Mouse (Mus musculus): ENCODE data around the gene St3gal4.

The St3gal4 gene

DNA sequence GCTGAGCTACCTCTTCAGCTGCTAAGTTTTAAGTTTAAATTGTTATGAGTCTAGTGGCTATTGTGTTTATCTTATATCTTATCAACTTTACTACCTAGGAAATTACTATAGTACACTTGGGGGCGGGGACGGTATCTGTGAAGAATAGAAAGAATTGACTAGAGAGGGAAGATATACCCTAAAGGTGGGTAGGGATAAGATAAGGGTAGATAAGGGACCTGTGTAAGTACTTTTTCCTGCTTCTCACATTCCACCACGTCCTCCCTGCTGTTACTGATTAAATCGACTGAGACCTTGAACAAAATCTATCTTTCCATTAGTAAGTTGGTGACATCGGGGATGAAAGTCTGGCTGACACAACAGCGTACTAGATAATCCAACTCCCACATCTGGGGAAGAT is 70.6 kb downstream of the St3gal4 start:
- no peak for DNase-seq (ENCODE audit: low read depth, low spot score)

DNA sequence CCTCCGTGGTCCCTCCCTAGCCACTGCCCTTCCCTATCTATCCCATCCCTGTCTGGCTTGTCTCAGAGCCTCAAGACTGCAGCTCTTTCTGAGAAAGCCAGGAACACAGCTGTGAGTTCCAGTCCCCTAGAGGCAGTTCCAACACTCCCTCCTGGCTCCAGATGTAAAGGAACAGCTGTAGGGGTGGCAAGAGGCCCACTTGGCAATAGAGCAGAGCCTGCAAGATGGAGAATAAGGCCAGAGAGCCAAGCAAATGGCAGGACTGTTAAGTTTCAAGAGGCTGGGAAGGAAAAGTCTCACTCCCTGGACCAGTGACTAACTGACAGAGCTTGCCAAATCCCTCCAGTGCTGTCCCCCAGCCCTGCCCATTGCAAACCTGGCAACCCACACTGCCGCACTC is 73.3 kb downstream of the St3gal4 start:
- no peak for DNase-seq (ENCODE audit: low read depth, low spot score)

DNA sequence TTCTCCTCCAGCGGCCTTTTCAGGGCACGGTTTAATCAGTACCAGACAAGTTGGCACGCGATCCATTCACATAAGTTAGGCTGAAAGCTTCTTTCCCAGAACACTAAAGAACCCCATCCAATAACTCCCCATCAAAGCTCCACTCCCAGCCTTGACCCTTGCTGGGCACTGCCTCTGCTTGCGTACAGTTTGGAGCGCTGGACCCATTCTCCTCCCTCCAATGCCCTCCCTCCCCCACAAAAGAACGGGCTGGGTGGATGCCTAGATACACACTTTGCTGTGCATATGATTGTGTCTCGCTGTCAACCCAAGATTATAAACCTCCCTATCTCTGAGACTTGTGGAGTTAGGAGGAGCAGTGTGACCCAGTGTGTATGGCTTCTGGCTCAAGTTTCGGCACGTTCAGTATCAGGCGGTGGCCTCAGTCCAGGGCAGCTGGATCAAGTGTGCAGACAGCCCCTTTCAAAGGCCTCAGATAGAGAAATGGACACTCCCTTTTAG is 74.0 kb downstream of the St3gal4 start:
- DNase-seq (ENCODE audit: low read depth, low spot score), result no peak

DNA sequence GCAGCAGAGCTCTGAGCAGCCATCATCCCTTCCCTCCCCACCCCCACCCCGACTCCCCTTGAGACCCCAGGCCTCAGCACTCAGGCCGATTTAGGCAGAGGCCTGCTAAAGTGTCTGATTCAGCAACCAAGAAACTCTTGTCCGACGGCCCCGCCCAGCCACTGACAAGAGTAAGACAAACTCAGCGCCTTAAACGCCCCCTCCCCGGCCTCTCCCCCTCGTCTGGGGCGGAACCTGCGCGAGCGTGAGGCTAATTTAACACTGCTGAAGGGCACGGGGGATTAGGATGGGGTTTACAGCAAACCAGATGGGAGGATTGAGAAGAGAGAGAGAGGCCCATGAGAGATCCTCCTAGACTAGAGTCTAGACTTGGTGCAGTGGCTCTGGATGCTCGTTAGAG is 74.6 kb downstream of the St3gal4 start:
- peak; percentile 61 for DNase-seq (ENCODE audit: low read depth, low spot score)

DNA sequence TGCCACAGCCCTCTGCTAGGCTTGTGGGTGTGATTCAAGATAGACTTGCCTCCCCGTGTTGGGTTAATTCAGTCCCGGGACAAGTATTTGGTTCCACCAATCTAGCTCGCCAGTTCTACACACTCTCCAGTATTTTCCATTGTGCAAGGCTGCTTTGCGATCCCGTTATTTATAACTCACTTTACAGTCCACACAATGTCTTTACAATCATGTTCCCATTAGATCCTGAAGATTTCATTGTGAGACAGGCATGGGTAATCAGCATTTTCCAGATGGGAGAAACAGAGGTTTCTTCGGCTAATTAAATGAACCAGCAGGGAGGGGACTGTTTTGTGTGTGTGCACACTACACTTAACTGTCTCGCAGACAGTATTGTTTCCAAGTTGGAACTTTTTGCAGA is 75.4 kb downstream of the St3gal4 start:
- DNase-seq (ENCODE audit: low read depth, low spot score), result no peak

DNA sequence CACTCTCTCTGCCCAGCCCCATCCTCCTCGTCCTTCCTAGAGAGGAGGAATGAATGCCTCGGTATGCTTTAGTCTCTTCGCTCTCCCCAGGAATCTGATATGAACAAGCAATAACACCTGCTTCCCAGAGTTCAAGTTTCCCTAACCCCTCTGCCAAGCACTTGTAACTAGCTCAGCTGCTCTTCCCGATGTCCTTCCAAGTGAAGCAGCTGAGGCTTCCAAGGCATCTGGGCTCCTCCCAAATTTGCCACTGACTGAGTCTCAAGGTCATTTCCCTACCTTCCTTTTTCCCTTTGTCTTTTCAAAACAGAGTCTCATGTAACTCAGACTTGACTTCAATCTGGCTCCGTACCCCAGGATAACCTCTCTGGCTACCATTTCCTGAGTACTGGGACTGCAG is 77.6 kb downstream of the St3gal4 start:
- DNase-seq (ENCODE audit: low read depth, low spot score), result no peak

DNA sequence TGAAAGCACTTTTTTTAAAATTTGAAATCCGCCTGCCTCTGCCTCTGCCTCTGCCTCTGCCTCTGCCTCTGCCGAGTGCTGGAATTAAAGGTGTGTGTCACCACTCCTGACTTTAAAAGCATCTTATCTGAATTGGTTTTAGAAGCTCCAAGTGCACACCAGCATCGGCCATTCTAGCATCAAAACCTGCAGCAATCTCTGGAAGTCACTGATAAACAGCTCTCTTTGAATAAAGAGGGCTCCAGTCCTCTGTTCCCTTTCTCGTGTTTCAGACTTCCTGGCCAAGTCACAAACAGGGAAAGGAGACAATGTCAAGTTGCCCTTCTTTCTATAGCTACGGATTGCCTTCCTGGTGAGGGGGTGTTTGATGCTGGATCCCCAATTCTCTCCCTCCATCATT is 79.2 kb downstream of the St3gal4 start:
- DNase-seq (ENCODE audit: low read depth, low spot score), result no peak

DNA sequence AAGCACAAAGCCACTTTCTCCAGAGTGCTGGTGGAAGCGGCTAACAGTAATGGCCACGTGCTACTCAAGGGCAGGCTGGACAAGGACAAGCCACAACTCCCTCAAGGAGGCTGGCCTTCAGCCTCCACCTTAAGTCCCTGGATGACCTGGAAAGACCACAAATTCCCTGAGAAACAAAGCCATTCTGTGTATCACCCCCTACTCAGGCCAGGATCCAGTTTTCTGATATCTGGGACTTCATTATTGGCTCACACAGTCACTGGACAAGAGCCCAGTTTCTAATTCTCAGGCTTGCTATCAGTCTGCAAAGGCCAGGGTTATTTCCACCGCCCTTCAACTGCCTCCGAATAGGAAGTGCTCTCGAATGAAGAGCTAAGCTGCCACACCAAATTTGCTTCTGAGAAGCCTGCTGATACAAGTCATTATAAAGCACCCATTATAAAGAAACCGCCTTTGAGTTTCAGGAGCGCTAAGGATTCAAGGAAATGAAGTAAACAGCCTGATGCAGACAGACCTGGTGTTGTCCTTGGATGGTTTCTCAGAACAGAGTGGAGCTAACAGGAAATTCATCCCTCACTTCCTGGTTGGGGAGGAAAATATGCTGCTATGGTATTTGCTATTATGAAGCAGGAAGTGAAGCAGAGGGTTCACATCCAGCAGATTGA is 80.0 kb downstream of the St3gal4 start:
- DNase-seq (ENCODE audit: low read depth, low spot score), result no peak

DNA sequence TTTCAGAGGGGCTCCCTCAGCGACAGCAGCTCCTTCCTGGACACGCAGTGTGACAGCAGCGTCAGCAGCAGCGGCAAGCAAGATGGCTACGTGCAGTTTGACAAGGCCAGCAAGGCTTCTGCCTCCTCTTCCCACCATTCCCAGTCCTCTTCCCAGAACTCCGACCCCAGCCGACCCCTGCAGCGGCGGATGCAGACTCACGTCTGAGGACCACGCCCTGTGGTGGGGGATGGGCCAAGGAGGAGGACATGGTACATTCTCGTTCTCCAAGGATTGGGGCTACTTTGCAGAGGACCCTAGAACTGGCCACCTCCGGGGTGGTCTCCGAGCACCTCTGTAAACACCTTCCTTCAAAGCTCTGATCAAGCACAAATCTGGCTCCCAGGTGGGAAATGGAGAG is 84.0 kb downstream of the St3gal4 start:
- DNase-seq (ENCODE audit: low read depth, low spot score), result no peak

DNA sequence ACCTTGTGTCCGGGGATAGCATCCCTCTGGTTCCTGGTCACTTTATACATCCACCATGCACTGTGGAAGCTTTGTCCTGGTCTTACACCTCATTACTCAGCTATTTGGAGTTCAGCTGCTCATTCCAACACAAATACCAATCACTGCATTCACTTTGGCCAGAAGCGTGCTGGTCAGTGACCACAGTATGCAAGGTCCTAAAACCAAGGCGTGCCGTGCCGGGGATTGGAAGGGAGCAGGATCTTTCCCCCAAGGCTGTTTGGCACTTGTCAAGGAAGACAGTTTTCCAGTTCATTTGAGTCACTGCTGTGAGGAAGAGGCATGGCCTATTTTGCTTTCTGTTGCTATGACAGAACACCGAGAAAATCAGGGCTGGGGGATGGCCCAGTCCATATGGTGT is 86.6 kb downstream of the St3gal4 start:
- DNase-seq (ENCODE audit: low read depth, low spot score), result no peak

DNA sequence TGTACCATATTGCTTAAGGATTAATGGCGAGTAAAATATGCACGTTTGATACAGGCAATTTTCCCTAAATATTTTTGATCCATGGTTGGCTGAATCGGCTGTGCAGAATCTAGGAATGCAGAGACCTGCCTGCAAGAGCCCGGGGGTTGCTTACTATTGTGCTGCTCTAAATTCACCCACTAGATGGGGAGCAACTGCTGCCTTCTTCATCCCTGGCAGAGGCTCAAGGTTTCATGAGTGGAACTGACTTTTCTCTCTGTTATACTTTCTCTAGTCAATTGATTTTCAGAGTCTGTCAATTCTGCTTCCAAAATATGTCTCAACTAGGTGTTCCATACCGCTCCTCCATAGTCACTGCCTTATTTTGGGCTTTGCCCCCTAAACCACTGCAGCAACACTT is 88.2 kb downstream of the St3gal4 start:
- DNase-seq (ENCODE audit: low read depth, low spot score), result no peak

DNA sequence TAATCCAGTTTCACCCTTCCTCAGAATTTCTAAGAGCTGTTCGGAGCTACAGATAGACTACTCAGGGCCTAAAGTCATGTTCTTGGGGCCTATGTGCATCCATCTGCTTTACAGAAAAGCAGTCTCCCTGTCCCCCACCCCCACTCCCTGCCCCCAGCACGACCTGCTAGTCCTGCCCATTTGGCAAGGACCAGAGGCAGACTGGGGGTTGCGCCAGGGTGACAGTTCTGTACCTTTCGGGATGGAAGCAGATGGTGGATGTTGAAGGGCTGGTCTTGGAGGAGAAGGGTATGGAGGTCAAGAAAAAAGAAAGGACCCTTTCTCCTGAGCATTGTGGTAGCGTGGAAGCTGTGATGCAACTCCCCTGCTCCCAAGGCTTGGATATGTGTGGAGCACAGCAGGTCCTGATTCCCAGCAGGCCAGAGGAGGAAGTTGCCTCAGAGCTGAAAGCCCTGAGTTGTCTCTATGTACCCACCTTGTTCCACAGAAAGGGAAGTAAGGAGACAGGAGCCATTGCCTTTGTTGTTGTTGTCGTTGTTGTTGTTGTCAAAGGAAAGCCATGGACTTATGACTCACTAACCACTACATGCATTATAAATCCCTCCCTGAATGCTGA is 91.6 kb downstream of the St3gal4 start:
- no peak for DNase-seq (ENCODE audit: low read depth, low spot score)

DNA sequence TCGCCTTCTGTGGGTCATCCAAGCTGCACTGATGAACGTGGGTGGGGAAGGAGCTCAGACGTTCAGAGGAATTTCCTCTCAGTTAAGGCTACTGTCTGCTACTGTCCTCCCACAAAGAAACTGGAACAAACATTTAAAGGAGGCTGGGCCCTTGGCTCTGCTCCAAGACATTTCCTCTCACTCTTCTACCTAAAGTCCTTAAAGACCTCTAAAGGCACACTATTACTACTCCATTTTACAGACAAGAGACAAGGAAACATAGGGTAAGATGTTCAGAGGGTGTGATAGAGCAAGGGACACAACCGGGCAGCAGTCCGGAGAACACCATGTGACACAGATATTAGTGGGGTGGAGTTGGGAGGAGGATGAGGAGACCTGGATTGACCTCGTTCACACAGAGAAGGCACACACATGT is 92.2 kb downstream of the St3gal4 start:
- DNase-seq (ENCODE audit: low read depth, low spot score), result no peak

DNA sequence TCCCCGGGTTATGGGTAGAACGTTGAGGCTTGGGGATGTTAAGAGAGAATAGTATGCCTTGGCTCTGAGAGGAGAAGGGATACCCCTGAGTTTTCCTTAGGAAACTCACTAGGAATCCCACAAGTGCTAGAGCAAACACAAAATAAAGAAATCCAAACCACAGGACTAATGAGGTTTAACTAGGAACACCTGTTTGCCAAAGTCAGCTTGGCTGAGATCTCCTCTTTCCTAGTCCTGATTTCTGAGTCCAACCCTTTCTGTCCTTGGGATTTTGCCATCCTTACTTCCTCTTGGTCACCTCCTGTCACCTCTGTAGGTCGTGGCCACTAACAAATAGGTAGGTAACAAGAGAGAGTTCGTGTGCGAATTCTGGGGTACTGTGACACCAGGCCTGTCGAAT is 92.8 kb downstream of the St3gal4 start:
- no peak for DNase-seq (ENCODE audit: low read depth, low spot score)

DNA sequence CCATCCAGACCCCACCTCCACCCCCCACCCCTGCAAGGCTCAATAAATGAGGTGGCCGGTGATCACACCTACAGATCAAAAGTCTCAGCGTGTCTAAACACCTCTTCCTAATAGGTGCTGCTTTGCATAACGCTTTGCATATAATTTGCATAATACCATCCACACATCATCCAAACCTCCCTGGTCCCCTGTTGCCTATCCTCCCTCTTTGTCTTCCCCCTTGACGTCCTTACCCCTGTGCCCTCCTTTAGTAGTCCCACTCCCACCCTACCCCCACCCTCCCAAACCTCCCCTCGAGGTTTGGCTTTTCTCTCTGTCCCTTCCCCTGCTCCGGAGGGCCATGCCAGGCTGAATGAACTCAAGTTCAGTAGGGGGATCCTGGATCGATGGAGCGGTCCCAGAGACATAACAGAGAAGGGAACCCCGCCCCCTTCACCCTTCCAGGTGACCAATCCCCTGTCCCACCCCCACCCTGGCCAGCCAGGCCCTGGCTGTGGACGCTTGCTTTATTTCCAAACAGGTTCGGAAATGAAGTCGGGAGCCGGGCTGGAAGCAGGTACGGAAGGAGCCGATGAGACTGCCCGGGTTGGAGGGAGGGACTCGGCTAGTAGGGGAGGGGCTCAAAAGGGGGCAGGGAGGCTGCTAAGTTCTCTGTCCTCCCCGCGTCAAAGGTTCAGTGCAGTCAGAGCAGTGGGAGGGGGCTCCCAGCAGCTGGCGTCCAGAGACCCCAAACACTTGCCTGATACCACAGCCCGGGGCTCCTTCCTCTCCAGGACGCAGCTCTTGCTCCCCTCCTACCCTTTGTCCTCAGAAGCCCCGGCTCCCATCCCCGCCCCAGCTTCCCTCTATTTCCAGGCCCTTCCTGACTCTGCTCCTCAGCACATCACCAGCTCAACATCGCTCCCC is 94.2 kb downstream of the St3gal4 start:
- no peak for DNase-seq (ENCODE audit: low read depth, low spot score)

DNA sequence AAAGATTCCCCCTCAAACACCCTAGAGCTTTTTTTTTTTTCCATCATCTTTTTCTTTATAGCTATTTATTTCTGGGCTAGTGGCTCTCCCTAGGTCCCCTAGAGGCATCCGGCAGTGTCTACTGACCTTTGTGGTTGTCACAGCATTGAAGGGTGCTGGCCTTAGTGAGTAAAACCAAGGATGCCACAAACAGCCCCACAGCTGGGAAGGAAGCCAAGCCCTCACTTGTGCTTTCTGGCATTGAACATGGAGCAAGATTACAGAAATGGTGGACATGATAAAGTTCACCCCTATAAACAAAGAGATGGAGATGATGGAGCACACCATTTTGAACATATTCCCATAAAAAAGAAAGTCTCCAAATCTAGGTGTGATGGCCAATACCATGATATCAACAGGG is 97.3 kb downstream of the St3gal4 start:
- DNase-seq (ENCODE audit: low read depth, low spot score), result no peak

DNA sequence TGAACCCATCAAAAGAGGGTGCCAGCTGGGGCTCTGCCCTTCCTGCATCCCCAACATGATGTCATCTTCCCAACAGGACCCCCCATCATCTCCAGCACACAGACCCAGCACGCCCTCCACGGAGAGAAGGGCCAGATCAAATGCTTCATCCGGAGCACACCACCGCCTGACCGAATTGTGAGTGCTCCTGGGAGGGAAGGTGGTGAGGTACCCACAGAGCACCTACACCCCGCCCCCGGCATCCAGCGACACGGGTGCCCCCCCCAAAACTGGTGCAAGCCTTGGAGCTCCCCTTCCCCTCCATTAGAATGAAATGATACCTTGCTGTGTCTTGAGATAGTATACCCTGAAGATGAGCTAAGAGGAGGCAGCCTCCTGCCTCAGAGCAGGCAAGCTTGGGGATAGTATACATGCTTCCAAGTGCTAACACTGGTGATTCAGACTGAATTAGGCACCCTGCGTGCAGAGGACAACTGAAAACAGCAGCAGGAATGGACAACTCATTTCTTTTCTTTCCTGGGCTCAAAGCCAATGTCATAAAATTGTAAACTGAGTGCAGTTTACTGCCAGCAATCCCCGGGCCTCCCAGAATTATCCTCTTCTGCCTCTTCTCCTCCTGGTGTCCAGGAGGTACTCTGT is 98.9 kb downstream of the St3gal4 start:
- DNase-seq (ENCODE audit: low read depth, low spot score), result no peak

DNA sequence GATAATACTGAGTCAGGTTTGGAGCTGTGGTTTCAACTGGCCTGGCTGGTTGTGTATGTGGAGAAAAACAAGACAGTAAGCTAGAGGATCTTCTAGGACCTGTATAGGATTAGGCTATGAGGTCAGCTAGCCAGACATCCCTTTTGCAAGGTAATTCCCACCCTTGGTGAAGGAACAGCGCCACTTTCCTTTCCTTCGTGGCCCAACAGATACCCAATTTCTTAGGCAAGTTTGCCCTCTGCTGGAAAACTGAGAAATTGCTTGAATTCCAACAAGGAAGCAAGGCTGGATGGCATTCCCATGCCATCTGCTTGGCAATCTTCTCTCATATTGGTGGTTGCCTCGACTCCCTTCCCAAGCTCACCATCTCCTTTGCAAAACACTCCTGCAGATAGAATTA is 99.7 kb downstream of the St3gal4 start:
- peak; percentile 45 for DNase-seq (ENCODE audit: low read depth, low spot score)

DNA sequence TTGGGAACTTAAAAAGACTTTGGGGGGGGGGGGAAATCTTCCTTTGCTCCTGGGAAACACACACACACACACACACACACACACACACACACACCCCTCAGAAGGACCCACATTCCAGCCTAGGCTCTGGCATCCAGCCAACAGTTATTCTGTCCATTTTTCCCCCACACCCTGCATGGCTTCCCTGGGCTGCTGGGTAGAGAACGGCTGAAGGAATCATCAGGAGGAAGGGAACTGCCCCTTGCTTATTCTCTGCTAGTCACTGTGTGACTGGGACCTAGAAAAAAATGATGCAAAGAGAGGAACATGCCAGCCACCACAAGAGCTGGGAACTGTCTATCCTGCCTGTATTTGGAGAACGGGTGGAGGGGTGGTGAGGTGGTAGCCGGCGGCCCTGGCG is 101.0 kb downstream of the St3gal4 start:
- DNase-seq (ENCODE audit: low read depth, low spot score), result no peak

DNA sequence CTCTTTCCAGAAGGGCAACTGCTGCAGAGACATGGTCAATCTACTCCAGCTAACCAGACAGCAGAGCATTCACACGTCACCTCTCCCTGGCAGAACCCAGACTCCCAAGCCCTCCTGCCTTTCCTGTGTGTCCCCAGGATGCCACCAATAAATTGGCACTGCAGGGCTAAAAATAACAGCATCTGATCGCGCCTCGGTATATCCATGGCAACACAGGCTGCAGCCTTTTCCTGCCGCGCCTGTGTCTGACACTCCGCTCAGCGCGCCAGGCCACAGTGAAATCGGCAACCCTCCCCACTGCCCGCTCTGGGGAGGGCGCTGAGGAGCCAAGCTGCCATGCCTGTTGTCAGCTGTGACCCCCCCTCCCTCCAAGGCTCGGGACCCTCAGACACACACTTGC is 101.5 kb downstream of the St3gal4 start:
- no peak for DNase-seq (ENCODE audit: low read depth, low spot score)

DNA sequence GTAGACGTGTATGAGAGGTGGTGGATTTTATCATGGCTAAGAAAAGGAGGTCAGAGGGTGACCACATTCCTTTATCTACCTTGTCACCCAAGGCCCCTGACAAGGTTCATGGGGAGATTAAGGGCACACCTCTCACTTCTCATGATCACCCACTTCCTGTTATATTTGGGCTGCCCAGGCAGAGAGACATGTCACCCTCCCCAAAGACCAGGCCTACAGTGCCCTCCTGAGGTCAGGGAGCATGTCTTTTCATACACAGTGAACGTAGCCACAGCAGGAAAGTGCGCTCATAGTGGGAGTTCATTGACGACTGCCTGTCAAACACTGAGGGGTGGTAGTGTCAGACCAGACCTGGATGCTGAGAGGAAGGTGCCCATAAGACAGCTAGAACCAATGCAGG is 102.3 kb downstream of the St3gal4 start:
- DNase-seq (ENCODE audit: low read depth, low spot score), result no peak

DNA sequence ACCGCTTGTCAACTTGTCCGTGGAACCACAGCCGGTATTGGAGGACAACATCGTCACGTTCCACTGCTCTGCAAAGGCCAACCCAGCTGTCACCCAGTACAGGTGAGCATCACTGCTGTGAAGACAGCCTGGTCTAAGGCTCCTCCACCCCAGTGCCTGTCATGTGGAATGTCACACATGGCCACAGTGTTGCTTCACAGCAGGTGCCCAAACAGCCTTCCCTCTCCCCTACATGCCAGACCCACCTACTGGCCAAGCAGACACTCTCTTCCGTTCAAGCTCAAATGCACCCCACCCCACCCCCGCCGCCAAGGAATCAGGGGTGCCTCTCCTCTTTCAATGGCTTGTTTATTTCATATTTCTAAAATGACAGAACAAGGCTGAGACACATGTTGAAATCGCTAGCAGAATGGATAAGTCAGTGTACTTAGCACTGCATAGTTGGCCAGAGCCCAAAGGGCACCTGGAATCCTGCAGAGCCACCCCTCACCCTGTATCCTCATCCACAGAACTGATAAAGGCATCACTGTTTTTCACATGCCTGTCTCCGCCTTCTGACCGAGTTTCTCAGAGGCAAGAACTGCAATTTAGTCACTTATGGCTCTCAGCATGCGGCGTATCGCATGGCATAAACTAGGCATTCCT is 111.2 kb downstream of the St3gal4 start:
- DNase-seq (ENCODE audit: low read depth, low spot score), result no peak

Measured in retina, adult 2 months (tissue).